Mouse (Mus musculus) B cell, adult 2 months (primary cell): ENCODE results near the gene Hist2h2aa1.

ENCODE experiments used
- DNase-seq, 2 experiments: peaks; one replicate each; pipeline ENCODE4 v3.0.0; 2022

Gene Hist2h2aa1

DNA sequence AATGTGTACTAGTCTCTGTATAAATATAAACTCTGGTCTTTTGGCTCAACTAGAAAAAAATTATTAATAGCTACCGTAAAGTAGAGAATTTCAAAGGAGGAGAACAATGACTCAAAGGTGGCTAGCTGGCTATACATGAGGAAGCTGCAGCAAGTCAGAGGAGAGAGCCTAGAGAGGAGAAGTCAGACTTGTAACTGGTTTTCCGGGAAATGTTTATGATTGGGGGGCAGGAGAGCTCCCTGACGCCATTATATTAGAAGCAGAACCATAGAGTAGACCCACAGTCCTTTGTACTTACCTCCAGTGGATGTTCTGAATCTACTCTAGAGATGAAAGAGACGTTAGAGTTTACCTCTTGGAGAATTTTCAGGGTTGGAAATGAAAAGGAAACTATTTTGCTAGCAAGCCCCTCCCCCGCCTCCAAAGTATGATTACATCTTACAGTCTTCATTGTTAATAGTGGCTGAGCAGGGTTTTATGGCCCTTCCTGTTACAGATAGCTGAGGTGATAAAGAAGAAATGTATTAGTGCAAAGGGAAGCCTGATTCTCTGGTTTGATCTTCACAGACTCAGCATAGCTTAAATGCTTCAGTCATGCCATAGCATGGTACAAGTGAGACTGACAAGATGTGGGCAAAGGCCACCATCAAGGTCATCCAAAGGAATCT, 10.8 kb downstream of the Hist2h2aa1 start:
- DNase-seq: no peak

DNA sequence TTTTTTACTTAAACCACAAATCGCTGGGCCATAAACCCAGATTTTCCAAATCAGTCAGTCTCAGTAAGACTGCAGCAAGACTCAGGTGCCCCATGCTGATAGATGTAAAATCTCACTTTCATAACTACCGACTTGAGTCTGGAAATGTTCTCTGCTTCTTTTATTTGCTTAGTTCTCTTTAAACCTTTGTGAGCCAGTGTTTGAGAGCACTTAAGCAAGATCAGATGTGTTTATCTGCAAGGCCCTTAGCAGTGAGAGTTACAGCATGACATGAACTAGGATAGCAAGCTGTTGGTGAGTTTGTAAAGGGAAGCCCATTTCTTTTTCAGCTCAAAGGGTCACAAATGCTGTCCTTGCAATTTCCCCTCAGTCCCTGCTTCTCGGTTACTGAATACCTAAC, 11.9 kb downstream of the Hist2h2aa1 start:
- DNase-seq: no peak

DNA sequence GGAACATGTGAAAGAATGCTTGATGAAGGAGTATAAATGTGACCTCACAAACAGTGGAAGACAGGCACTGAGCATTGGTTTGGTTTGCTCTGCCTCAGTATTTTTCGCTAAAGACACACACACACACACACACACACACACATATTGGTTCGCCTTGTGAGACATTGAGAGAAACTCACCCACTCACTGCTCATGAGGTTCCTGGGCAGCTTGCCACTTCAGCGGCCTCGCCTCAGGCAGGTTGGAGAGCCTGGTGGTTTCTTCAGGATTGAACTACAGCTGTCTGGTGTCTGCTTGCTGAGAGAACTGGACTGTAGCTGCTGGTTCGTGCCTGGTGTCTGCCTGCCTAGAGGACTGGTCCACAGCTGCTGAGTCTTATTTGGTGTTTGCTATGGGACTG, 14.9 kb downstream of the Hist2h2aa1 start:
- no peak for DNase-seq

DNA sequence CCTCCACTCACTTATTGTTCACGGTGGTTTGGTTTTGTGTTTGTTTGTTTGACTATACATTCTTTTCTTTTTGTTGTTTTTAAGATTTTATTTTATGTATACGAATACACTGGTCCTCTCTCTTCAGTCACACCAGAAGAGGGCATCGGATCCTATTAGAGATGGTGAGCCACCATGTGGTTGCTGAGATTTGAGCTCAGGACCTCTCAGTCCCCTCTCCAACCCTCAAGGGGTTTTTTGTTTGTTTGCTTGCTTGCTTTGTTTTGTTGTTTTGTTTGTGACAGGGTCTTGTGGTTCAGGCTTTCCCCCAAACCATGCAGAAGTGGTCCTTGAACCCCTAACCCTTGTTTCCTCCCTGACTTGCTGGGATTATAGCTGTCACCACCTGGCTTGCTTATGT, 16.3 kb downstream of the Hist2h2aa1 start:
- DNase-seq: peak in 1 of 2 experiments; percentile 22

DNA sequence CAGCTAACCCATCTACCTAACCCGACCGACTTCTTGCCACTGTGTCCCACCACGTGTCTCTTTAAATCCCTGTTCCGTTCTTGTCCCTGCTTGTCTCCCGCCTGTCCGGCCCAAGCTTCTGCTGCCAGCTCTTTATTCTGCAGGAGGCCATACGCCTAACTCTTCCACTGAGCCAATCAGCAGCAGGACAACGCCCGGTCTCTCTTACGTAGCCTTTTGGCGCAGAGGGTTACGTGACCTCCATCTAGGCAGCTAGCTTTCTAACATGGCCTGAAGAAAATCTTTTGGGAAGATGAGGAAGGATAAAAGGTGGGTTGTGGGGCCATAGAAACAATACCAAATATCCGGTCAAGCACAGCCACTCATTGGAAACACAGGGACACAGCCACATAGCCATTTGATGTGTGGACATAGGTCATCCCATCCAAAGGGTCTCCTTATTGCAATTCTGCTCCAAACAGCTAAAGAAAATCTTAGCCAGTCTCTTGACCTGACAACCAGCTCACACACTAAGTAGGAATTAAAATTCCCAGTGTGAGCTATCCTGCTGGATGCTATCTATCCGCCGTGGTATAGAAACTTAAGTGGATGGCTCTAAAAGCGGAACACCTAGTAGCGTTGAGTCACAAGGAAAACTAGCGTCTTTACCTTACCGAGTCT, 17.0 kb downstream of the Hist2h2aa1 start:
- peak; percentile 71 to 75 for DNase-seq

DNA sequence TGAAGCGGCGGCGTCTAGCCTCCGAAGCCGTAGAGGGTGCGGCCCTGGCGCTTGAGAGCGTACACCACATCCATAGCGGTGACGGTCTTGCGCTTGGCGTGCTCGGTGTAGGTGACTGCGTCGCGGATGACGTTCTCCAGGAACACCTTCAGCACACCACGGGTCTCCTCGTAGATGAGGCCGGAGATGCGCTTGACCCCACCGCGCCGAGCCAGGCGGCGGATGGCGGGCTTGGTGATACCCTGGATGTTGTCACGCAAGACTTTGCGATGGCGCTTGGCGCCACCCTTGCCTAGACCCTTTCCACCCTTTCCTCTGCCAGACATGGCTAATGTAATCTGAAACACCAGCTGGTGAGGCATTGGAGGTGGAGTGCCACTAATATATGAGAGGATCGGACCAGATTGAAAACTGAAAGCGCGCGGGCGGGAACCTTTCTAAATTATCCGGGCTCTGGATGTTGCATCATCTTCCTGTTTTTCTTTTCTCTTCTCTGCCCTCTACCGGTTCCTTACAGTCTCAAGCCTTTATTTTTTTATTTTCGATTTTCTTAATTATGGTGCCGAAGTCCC, 17.8 kb downstream of the Hist2h2aa1 start, which contains the start of gene Hist2h4:
Hist2h4 (minus strand) TSS at position 333 of the 572 bp plus-strand sequence.
- peak; percentile 96 to 97 for DNase-seq

DNA sequence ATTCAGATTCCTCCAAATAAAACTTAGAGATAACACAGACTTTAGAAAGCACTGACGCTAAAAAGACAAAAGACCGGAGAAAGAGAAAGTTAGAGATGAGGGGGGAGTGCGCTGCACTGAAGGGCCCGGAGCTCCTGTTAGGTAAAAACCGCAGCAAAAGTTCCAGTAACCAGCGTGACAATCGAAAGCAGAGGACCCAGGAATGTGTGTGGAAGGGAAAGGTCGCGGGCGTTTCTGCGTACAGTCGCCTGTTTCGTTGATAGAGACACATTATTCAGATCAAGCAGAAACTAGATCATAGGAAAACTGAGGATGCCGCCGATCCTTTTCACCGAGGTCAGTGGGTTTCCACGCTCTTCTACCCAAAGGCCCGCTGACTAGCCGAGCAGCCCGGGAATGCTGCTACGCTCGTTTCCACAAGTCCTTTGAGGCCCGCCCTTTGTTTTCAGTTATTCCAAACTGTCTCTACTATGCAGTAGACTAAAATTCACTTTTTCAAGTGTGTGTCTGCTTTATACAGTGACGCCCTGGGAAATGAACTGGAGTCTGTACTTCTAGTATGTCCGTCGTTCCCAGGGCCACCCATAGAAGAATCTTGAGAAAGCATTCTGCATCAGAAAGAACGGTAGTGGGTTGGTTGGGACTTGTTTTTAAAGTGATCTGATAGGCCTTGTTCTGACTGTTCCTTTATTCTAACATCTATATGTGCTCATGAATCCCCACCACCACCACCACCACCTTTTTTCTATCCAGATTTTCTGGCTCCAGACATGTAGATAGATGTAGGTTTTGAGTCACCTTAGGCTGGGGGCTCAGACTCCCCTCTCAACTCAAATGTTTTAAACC, 18.5 kb downstream of the Hist2h2aa1 start:
- peak; percentile 66 to 70 for DNase-seq

DNA sequence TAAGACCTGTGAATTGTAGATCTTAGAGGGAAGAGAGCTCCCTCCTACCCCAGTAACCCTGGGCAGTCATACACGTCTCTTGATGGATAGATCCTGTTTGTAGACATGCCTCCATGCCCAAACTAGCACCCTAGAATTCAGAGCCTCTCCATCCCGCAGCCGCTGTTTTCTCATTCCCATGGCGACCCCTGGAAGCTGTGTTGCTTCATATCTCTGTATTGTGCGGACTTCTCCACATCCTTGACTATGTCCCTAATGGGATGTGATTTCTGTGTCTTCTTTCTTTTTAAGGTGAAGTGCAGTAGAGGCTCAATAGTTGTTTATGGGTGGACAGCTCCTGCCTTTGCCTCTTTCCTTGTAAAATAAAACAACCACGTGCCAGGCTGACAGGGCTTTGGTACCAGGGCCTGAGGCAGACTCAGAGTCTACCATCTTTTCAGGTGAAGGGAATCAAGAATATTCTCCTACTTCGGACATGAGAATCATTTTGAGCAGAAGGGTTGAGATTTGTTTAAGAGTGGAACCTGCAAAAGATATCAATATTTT, 19.2 kb downstream of the Hist2h2aa1 start:
- no peak for DNase-seq

DNA sequence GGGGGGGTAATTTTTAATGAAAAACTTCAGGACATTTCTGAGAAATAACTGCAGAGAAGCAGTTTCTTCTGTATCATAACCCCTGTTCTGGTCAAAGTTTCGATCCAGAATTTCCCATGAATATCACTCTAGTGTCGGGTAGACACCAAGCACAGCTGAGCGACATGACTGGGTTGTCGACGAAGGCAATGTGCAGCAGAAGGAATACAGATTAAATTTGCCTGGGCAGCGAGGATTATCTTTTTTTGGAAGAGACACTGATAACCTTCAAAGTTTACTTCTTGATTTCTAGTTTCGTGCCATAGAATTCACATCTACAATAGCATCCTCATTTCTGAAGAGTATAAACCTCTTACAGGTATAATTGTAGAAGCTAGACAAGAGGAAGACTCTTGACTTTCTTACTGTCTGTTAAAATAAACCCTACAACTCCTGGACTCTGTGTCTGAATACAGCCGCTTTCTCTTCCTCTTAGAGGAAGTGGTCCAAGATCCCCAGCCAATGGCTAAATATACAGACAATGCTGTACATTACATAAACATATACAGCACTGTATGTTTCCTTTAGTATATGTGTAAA, 20.9 kb downstream of the Hist2h2aa1 start:
- no peak for DNase-seq

DNA sequence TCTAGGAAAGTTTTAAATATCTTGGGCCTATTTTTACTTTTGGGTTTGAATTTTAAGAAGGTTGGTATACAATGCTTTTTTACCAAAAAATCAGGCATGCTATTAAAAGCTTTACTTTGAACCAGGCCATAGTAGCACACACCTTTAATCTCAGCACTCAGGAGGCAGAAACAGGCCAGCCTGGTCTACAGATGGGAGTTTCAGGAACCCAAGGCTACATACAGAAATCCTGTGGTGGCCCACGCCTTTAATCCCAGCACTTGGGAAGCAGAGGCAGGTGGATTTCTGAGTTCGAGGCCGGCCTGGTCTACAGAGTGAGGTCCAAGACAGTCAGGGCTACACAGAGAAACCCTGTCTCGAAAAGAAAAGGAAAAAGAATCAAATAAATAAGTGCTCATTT, 22.2 kb downstream of the Hist2h2aa1 start:
- DNase-seq: no peak

DNA sequence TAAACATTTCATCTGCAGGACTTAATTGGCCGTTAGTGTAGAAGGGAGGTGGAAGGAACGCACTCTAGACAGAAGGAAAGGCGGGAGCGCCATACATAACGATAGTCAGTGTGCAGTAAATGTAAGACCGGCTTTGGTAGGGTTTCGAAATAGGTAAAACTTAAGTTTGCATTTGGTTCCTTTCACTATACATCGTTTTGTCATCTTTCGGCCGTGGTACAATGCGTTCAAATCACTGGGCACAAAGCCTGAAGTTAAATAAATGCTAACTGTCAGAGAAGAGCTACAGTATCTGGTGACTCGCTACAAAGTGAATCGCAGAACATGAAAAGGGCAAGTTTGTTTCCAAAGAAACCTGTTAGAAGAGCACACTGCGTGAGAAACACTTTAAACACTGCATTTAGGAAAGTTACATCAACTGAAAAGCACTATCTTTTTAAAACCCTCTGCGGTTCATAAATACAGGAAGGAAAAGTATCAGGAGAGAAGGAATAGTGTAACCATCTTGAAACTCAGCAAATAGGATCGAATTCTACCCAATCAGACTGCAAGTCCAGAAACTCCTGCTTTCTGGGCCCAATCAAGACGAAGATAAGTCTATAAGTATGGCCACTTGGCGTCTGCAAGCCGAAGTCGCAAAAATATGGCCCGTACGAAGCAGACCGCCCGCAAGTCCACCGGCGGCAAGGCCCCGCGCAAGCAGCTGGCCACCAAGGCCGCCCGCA, 22.9 kb downstream of the Hist2h2aa1 start, which contains the start of gene Hist2h3b:
Hist2h3b (plus strand) TSS at position 604 of the 725 bp plus-strand sequence.
- DNase-seq: peak; percentile 75 to 79

DNA sequence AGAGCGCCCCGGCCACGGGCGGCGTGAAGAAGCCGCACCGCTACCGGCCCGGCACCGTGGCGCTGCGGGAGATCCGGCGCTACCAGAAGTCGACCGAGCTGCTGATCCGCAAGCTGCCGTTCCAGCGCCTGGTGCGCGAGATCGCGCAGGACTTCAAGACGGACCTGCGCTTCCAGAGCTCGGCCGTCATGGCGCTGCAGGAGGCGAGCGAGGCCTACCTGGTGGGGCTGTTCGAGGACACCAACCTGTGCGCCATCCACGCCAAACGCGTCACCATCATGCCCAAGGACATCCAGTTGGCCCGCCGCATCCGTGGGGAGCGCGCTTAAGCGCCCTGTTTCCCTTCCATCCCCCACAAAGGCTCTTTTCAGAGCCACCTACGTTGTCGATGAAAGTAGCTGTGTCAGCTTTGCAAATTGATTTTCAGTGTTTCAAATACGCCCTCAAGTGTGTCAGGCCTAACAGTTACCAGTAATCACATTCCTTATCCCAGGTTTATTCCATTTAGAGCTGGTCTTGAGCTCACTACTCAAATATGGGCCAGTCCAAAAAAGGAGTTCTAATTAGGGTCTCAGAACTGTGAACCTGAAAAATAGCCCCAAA, 23.6 kb downstream of the Hist2h2aa1 start:
- DNase-seq: peak; percentile 51 to 59

DNA sequence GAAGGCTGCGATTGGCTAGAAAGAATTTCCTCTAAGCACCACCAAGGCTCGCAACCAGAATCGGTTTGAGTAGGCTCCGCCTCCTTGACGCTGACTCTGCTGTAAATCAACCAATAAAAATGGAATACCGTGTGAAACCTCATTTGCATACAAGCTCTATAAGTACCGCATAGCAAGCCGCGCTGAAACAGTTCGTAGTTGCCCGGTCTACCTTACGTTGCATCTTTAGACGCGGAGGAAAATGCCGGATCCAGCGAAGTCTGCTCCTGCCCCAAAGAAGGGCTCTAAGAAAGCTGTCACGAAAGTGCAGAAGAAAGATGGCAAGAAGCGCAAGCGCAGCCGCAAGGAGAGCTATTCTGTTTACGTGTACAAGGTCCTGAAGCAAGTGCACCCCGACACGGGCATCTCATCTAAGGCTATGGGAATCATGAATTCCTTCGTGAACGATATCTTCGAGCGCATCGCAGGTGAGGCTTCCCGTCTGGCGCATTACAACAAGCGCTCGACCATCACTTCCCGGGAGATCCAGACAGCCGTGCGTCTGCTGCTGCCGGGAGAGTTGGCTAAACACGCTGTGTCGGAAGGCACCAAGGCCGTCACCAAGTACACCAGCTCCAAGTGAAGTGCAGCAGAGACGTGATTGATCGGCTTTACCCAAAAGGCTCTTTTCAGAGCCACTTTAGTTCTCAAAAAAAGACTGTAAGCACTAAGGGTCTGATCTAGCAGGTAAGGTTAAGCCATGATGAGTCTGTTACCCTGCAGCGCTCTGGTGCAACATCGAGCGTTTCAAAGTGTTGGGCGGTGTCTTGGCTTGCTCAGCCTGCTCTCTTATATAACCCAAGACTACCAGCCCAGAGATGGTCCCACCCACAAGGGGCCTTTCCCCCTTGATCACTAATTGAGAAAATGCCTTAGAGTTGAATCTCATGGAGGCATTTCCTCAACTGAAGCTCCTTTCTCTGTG, 24.5 kb downstream of the Hist2h2aa1 start, which contains the start of gene Hist2h2bb:
Hist2h2bb (plus strand) TSS at position 242 of the 964 bp plus-strand sequence.
- peak; percentile 86 to 89 for DNase-seq

DNA sequence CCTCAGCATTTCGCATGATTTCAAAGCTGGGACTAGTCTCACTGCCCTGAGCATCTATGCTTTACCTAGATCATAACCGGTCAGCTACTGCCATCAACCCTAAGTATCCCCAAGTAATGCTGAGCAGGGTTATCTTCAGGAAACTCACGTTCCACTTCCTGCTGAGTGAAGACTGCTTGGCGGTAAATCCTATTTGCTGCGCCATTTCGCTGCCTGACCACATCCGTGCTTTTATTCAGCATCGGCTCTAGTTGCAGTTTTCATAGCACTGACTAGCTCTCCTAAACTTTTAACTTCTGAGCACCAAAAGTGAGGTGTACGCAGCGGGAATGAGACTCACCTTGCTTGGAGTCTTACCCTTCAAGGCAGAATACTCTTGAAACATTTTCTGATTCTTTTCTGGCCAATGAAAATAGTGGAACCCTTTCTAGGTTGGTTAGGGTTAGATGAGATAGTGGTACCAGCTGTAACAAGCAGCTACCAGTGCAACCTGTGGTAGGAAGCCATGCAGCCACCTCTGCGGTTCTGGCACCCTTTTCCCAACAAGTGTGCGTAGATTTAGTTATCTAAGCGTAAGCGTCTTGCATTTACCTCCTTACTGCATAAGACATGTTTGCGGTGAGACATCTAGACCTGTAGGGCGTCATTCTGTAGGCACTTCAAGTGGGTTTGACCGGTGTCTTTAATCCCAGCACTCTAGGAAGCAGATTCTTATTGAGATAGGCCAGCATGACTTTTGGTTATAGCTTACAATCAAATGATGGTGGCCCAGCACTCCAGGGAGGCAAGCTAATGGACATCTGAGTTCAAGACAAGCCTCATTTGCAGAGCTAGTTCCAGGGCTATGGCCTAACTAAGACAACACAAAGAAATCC, 28.5 kb downstream of the Hist2h2aa1 start:
- peak; percentile 37 to 43 for DNase-seq

DNA sequence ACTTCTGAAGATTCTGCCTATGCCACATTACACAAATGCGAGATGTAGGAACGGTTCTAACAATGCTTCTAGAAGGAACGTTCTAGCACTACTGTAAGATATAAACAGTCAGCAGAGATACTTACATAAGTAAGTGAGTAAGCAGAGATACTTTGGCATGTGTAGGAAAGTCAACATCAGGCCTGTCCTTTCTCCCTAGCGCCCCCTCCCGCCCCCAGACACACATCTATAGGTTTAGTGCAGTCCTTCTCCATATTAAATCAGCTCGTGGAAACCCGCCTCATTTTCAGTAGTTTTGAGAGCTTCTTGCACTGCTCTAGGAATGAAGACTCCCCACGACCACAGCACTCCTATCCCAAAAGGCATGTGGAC, 32.1 kb downstream of the Hist2h2aa1 start:
- DNase-seq: peak; percentile 76 to 80

DNA sequence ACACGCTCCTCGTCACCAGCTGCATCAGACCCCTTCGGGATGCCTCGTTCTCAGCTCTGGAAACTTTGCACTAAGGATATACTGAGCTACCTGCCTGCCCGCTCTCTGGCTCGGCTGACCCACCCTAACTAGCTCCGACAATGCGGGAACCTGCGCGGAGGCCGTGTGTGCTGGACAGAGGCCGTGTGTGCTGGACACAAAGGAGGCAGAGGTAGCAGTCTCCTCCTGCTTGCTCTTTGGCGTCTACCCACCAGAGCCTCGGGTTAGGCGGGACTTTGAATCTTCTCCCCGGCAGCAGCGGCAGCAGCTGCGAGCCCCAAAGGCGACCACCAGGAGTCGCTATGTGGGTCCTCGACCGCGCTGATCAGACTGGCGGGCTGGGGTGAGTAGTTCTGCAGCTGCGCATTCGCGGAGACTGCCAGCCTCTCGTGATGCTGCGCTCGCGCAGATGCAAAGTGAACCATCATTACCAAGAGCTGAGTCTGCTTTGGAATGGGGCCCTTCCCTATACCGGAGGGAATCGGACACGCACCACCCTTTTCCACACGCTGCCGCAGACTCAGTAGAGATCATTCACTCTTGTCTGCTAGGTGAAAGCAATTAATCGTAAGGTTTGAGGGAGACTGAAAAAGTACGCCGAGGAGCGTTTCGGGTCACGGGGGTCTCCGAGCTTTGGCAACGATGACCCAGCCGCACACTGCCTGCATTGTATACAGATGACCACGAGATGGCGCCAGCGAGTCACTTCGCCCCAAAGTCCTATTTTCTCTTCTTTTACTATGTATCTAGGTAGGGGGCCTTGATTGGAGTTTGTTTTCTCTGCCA, 32.7 kb downstream of the Hist2h2aa1 start:
- peak; percentile 94 to 95 for DNase-seq

DNA sequence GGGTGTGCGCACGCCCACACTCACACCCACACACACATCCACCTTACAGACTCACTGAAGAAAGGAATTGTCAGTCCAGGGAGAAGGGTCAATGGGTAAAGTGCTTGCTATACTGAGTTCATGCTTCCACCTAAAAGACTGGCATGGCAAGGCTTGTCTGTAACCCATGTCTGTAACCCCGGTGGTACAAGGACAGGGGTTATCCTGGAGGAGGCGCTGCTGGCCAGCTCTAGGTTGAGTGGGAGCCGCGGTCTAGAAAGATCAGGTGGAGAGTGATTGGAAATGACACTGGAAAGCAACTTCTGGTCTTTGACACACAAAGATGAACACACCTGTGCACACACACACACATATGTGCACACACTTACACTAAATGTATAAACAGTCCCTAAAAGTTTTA, 35.4 kb downstream of the Hist2h2aa1 start:
- DNase-seq: no peak

DNA sequence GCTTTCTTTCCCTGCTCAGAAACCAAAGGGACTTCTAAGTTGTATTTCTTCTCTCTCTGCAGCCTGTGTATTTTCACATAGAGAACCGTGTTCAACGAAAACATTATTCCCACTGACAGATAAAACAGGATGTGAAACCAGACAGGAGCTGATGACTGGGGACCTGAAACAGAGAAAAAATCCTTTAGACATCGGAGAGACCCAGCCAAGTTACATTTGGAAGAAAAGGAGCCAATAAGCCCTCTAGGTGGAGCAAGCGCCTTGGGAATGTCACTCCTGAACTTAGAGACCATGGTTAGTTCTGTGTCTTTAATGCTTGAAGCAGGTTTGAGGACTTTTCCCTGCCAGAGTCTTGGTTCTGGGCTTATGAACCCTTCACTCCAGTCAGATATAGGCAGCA, 39.2 kb downstream of the Hist2h2aa1 start:
- DNase-seq: peak in 1 of 2 experiments; percentile 29
